Mouse (Mus musculus) adrenal gland (tissue): ENCODE measurements around the gene Klhl24.
"Not testable (repeated sequence)": the region's sequence is repeated elsewhere in the genome, so short reads cannot be mapped to it uniquely, and the experiment has no call there.

Source experiments
- intact Hi-C: fragments of 180-260 bp; cut with DNase I; formaldehyde crosslinking; loops from one replicate; pipeline ENCODE4 v1.15.1; 2025
- long read RNA-seq, 2 experiments: library from polyadenylated mRNA; unstranded; transcript quantifications; one replicate each; pipeline ENCODE4 v2.0.0; 2020; ENCODE audit warnings: borderline replicate concordance in 1 of 2; ENCODE audit not compliant: insufficient replicate concordance in 1 of 2

Klhl24 gene
- long read RNA-seq, experiment 1, full-length matches to known transcripts: 2 of 6 reads
- long read RNA-seq, experiment 1, partial matches to known transcripts: 0 of 6 reads
- long read RNA-seq, experiment 1, other reads (novel, unspliced or antisense): 4 of 6 reads
- long read RNA-seq, experiment 2, full-length matches to known transcripts: 6 of 6 reads
- long read RNA-seq, experiment 2, partial matches to known transcripts: 0 of 6 reads
- long read RNA-seq, experiment 2, other reads (novel, unspliced or antisense): 0 of 6 reads

GRCm38 (mm10) chr16:20097069-20097710 lies at the start of gene Klhl24:
Gene Klhl24, plus strand, starts transcription at chr16:20097542.
- intact Hi-C loops: loop anchor here (5.0 to 10.0 kb wide), 2 partner anchors 45 to 182 kb away; partner anchors contain the start of gene Yeats2

GRCm38 (mm10) chr16:20052655-20053054 lies 44.7 kb upstream of the Klhl24 start:
- intact Hi-C loops: no loop called here

GRCm38 (mm10) chr16:20072770-20073169 lies 24.6 kb upstream of the Klhl24 start:
- intact Hi-C loops: no loop called here

- intact Hi-C loops: no loop called here
These were observed 20.7 kb upstream of the Klhl24 start for GRCm38 (mm10) chr16:20076675-20077074.

- intact Hi-C loops: no loop called here
These were observed 17.1 kb upstream of the Klhl24 start for GRCm38 (mm10) chr16:20080271-20080670.

- intact Hi-C loops: no loop called here
These were observed 12.7 kb upstream of the Klhl24 start for GRCm38 (mm10) chr16:20084623-20085022.

GRCm38 (mm10) chr16:20085250-20085905 lies 12.0 kb upstream of the Klhl24 start:
- intact Hi-C loops: no loop called here

- intact Hi-C loops: no loop called here
These were observed 10.4 kb upstream of the Klhl24 start for GRCm38 (mm10) chr16:20086976-20087375.

- intact Hi-C loops: loop anchor here (10.0 kb wide), 1 partner anchor 175 kb away; no protein-coding TSS in a partner anchor
These were observed 7.7 kb upstream of the Klhl24 start for GRCm38 (mm10) chr16:20089636-20090035.

- intact Hi-C loops: loop anchor here (10.0 kb wide), 1 partner anchor 176 kb away; no protein-coding TSS in a partner anchor
These were observed 6.3 kb upstream of the Klhl24 start for GRCm38 (mm10) chr16:20090921-20091575.

GRCm38 (mm10) chr16:20095966-20096365 lies 1.4 kb upstream of the Klhl24 start:
- intact Hi-C loops: loop anchor here (5.0 to 10.0 kb wide), 2 partner anchors 46 to 181 kb away; partner anchors contain the start of gene Yeats2

- intact Hi-C loops: loop anchor here (5.0 to 10.0 kb wide), 2 partner anchors 44 to 183 kb away; partner anchors contain the start of gene Yeats2
These were observed 501 bp downstream of the Klhl24 start for GRCm38 (mm10) chr16:20097711-20098374.

- intact Hi-C loops: loop anchor here (5.0 to 10.0 kb wide), 2 partner anchors 44 to 184 kb away; partner anchors contain the start of gene Yeats2
These were observed 1.0 kb downstream of the Klhl24 start for GRCm38 (mm10) chr16:20098375-20098727.

GRCm38 (mm10) chr16:20098866-20099629 lies 1.7 kb downstream of the Klhl24 start:
- intact Hi-C loops: loop anchor here (5.0 to 10.0 kb wide), 2 partner anchors 43 to 184 kb away; partner anchors contain the start of gene Yeats2

GRCm38 (mm10) chr16:20106996-20107395 lies 9.7 kb downstream of the Klhl24 start:
- intact Hi-C loops: no loop called here

GRCm38 (mm10) chr16:20108961-20109360 lies 11.6 kb downstream of the Klhl24 start:
- intact Hi-C loops: no loop called here

GRCm38 (mm10) chr16:20112649-20113048 lies 15.3 kb downstream of the Klhl24 start:
- intact Hi-C loops: no loop called here

- intact Hi-C loops: no loop called here
These were observed 18.7 kb downstream of the Klhl24 start for GRCm38 (mm10) chr16:20116069-20116468.

GRCm38 (mm10) chr16:20126319-20126883 lies 29.1 kb downstream of the Klhl24 start:
- intact Hi-C loops: not testable (repeated sequence)

GRCm38 (mm10) chr16:20130397-20130796 lies 33.1 kb downstream of the Klhl24 start:
- intact Hi-C loops: no loop called here
